Comparison of ENCODE assay signal across 18 mouse cellular contexts in the genomic region with DNA sequence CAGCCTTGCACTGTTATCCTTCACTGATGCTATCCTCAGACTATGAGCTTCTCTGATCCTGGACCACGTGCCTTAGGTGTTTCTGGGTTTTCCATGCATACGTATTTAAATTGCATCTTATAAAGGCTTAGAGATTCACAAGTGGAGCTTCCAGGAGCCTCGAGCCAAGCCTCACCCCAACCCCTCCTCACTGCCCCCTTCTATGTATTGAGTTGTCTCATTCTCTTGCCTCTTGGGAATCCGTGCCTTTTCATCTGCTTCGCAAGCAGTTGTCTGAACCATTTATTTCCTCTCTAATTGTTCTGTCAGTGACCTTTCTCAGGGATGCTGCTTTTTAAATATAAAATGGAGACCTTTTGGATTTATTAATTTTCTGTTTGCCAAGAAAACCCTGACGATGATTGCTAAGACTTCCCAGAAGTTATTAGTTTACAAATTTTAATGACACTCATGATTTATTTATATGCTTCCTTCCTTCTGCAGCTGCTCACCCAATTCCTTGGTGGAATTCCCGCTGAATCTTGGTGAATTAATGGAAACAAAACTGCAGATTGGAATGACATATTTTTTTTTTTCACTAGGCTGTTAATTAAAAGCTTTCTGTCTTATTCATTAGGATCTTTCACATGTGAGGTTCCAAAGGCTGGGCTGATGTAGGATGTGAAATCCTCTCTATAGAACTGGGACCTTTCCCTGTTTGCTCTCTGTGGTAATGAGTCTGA.
DNase-seq lines count a peak whose midpoint lies in the region; ATAC-seq lines count a peak whose summit lies in the region.
"Had no signal": no experiment of that assay in that cellular context is flagged by ENCODE, and none has a peak within 500 bp of the region (broad histone marks: within the 10 kb centered on the region; RNA-seq: fewer than 3 reads in every experiment).

No protein-coding gene starts in this region.

- no peaks in the 10 kb centered on the region for H3K36me3 ChIP-seq in hindbrain, embryonic 11.5 days (ENCODE audit: control insufficient read depth, insufficient read depth, low read length)
- no peaks in the 10 kb centered on the region for H3K36me3 ChIP-seq in hindbrain, embryonic 16.5 days (ENCODE audit: control insufficient read depth, insufficient read depth, low read length)
- no peaks in the 10 kb centered on the region for H3K36me3 ChIP-seq in midbrain, embryonic 13.5 days
- H3K36me3 ChIP-seq in midbrain, embryonic 10.5 days, result no peaks in the 10 kb centered on the region
- H3K36me3 ChIP-seq in midbrain, embryonic 16.5 days (ENCODE audit: control insufficient read depth, insufficient read depth, low read length), result no peaks in the 10 kb centered on the region
- H3K36me3 ChIP-seq: embryonic facial prominence, embryonic 12.5 days; hindbrain, embryonic 15.5 days had no signal

- no peak overlapping the region for H3K27ac ChIP-seq in hindbrain, embryonic 11.5 days (ENCODE audit: low read depth, low read length)
- H3K27ac ChIP-seq in hindbrain, embryonic 16.5 days (ENCODE audit: low read depth, low read length), result no peak overlapping the region
- H3K27ac ChIP-seq in midbrain, embryonic 13.5 days, result 0 out of 2 replicates have a peak overlapping the region, but pooled peaks have one; percentile 42
- no peak overlapping the region for H3K27ac ChIP-seq in midbrain, embryonic 10.5 days (replicated peaks)
- peak overlapping the region; percentile 28; the same call in 1 of the 2 replicates for H3K27ac ChIP-seq in midbrain, embryonic 16.5 days (ENCODE audit: low read length)
- H3K27ac ChIP-seq: embryonic facial prominence, embryonic 12.5 days; hindbrain, embryonic 15.5 days had no signal

- H3K4me3 ChIP-seq in hindbrain, embryonic 11.5 days (ENCODE audit: low read depth, low read length), result no peak overlapping the region
- no peak overlapping the region for H3K4me3 ChIP-seq in hindbrain, embryonic 16.5 days (ENCODE audit: low read length)
- no peak overlapping the region for H3K4me3 ChIP-seq in midbrain, embryonic 13.5 days (replicated peaks)
- no peak overlapping the region for H3K4me3 ChIP-seq in midbrain, embryonic 10.5 days
- H3K4me3 ChIP-seq in midbrain, embryonic 16.5 days (ENCODE audit: low read depth, low read length), result no peak overlapping the region
- H3K4me3 ChIP-seq: embryonic facial prominence, embryonic 12.5 days; hindbrain, embryonic 15.5 days had no signal

- H3K9ac ChIP-seq in hindbrain, embryonic 11.5 days (ENCODE audit: low read depth, low read length), result no peak overlapping the region
- no peak overlapping the region for H3K9ac ChIP-seq in hindbrain, embryonic 16.5 days (ENCODE audit: low read depth, low read length)
- H3K9ac ChIP-seq in midbrain, embryonic 13.5 days (replicated peaks), result no peak overlapping the region
- H3K9ac ChIP-seq in midbrain, embryonic 16.5 days (ENCODE audit: low read depth, low read length), result no peak overlapping the region
- H3K9ac ChIP-seq: embryonic facial prominence, embryonic 12.5 days; hindbrain, embryonic 15.5 days had no signal

- intact Hi-C loops in left cerebral cortex, postnatal 4 days (cut with DNase I), result no loop called here

- no peaks in the 10 kb centered on the region for H3K27me3 ChIP-seq in hindbrain, embryonic 11.5 days (ENCODE audit: control insufficient read depth, insufficient read depth, low read length)
- H3K27me3 ChIP-seq in hindbrain, embryonic 16.5 days (replicated peaks; ENCODE audit: control insufficient read depth, insufficient read depth, low read length), result no peaks in the 10 kb centered on the region
- no peaks in the 10 kb centered on the region for H3K27me3 ChIP-seq in midbrain, embryonic 13.5 days
- H3K27me3 ChIP-seq in midbrain, embryonic 10.5 days (ENCODE audit: low read depth, poor library complexity, severe bottlenecking), result no peaks in the 10 kb centered on the region
- no peaks in the 10 kb centered on the region for H3K27me3 ChIP-seq in midbrain, embryonic 16.5 days (ENCODE audit: control insufficient read depth, insufficient read depth, low read depth, low read length)
- H3K27me3 ChIP-seq: embryonic facial prominence, embryonic 12.5 days; hindbrain, embryonic 15.5 days had no signal

- no peak for ATAC-seq in hindbrain, embryonic 11.5 days (ENCODE audit: low FRiP score)
- no peak for ATAC-seq in hindbrain, embryonic 16.5 days
- ATAC-seq in midbrain, embryonic 13.5 days, result peak; percentile 79
- ATAC-seq in midbrain, embryonic 16.5 days, result no peak
- no peak for ATAC-seq in megakaryocyte progenitor cell, adult 5-6 weeks (replicated peaks; ENCODE audit: poor library complexity)
- ATAC-seq: inflammation-experienced regulatory T-cells, adult 6 months had no signal

- DNase-seq in hindbrain, embryonic 11.5 days (ENCODE audit: low spot score), result peak; percentile 40
- no peak for DNase-seq in midbrain, embryonic 10.5 days (ENCODE audit: low spot score)
- DNase-seq in left cerebral cortex, postnatal 4 days, result no peak
- DNase-seq: adrenal gland, adult 2 months; adrenal gland, postnatal 25 days; cerebellum, adult 2 months; cerebellum, postnatal 10 days; gastrocnemius, postnatal 36 days; heart, adult 11 months; heart, postnatal 10 days; heart, postnatal 4 days had no signal

- H3K4me1 ChIP-seq in hindbrain, embryonic 11.5 days (replicated peaks; ENCODE audit: control insufficient read depth, insufficient read depth, low read length), result no peaks in the 10 kb centered on the region
- no peaks in the 10 kb centered on the region for H3K4me1 ChIP-seq in hindbrain, embryonic 16.5 days (ENCODE audit: control insufficient read depth, insufficient read depth, low read depth, low read length)
- peaks cover 11% of the 10 kb centered on the region for H3K4me1 ChIP-seq in midbrain, embryonic 13.5 days (replicated peaks)
- H3K4me1 ChIP-seq in midbrain, embryonic 10.5 days, result no peaks in the 10 kb centered on the region
- peaks cover 6% of the 10 kb centered on the region; the same call in 1 of the 2 replicates for H3K4me1 ChIP-seq in midbrain, embryonic 16.5 days (ENCODE audit: control insufficient read depth, insufficient read depth, low read length)
- H3K4me1 ChIP-seq: embryonic facial prominence, embryonic 12.5 days had no signal

- H3K9me3 ChIP-seq in hindbrain, embryonic 11.5 days (ENCODE audit: control insufficient read depth, low read length), result no peaks in the 10 kb centered on the region
- no peaks in the 10 kb centered on the region for H3K9me3 ChIP-seq in hindbrain, embryonic 16.5 days (ENCODE audit: control insufficient read depth, low read length)
- H3K9me3 ChIP-seq in midbrain, embryonic 13.5 days, result no peaks in the 10 kb centered on the region
- H3K9me3 ChIP-seq in midbrain, embryonic 10.5 days (replicated peaks), result no peaks in the 10 kb centered on the region
- H3K9me3 ChIP-seq in midbrain, embryonic 16.5 days (replicated peaks; ENCODE audit: control insufficient read depth, low read length, poor library complexity, severe bottlenecking), result no peaks in the 10 kb centered on the region
- H3K9me3 ChIP-seq: embryonic facial prominence, embryonic 12.5 days; hindbrain, embryonic 15.5 days had no signal

- no peak overlapping the region for H3K4me2 ChIP-seq in hindbrain, embryonic 11.5 days (replicated peaks; ENCODE audit: low read depth, low read length)
- no peak overlapping the region for H3K4me2 ChIP-seq in hindbrain, embryonic 16.5 days (ENCODE audit: low read length)
- H3K4me2 ChIP-seq in midbrain, embryonic 13.5 days (replicated peaks), result no peak overlapping the region
- no peak overlapping the region for H3K4me2 ChIP-seq in midbrain, embryonic 16.5 days (ENCODE audit: low read length)
- H3K4me2 ChIP-seq: embryonic facial prominence, embryonic 12.5 days; hindbrain, embryonic 15.5 days had no signal

- 58% methylated on average over 7 of the region's 7 CpGs for WGBS in hindbrain, embryonic 11.5 days
- 32% methylated on average over 7 of the region's 7 CpGs for WGBS in hindbrain, embryonic 16.5 days
- WGBS in midbrain, embryonic 13.5 days, result 37% methylated on average over 7 of the region's 7 CpGs
- WGBS in midbrain, embryonic 10.5 days, result 72% methylated on average over 7 of the region's 7 CpGs
- WGBS in midbrain, embryonic 16.5 days, result 29% methylated on average over 7 of the region's 7 CpGs

Comparison
In these comparisons a context has a peak if more than half of its experiments do, and no peak if none do; other contexts are left out.
1. H3K27ac ChIP-seq: peak in midbrain, embryonic 13.5 days (single experiment) and midbrain, embryonic 16.5 days (single experiment); none in hindbrain, embryonic 11.5 days (single experiment), hindbrain, embryonic 16.5 days (single experiment) and midbrain, embryonic 10.5 days (single experiment).